Mouse (Mus musculus) liver, embryonic 11.5 days (tissue): ENCODE results near the gene Ccdc34. TPM values are rescaled to one million over a fixed set of nuclear protein-coding genes. Genes with fewer than 3 reads are reported as not detected.

Source experiments
- ATAC-seq: fragments of 200-750 bp; cut with Nextera tagmentation; replicated peaks from 2 replicates; pipeline ENCODE4 v1.8.0; 2017; ENCODE audit warnings: moderate number of reproducible peaks, mild to moderate bottlenecking, moderate TSS enrichment, moderate library complexity; ENCODE audit not compliant: low FRiP score
- DNase-seq: peaks from one replicate; pipeline ENCODE4 v3.0.0-alpha.2; 2017; ENCODE audit warnings: low spot score
- H3K27ac ChIP-seq: fragments of 300-500 bp; sonication (generic); 2 replicates; pipeline ENCODE4 v1.5.1; 2014; ENCODE audit warnings: mild to moderate bottlenecking, low read depth, low read length, control low read depth
- H3K27me3 ChIP-seq: fragments of 300-500 bp; sonication (generic); replicated peaks from 2 replicates; pipeline ENCODE4 v1.6.1; 2014; ENCODE audit warnings: low read length, mixed read lengths; ENCODE audit not compliant: control insufficient read depth, insufficient read depth
- H3K36me3 ChIP-seq: fragments of 300-500 bp; sonication (generic); 2 replicates; pipeline ENCODE4 v1.6.1; 2014; ENCODE audit warnings: mild to moderate bottlenecking, low read length, moderate library complexity, mixed read lengths; ENCODE audit not compliant: control insufficient read depth, insufficient read depth
- H3K4me1 ChIP-seq: fragments of 300-500 bp; sonication (generic); replicated peaks from 2 replicates; pipeline ENCODE4 v1.6.1; 2014; ENCODE audit warnings: low read length, mixed read lengths; ENCODE audit not compliant: control insufficient read depth, insufficient read depth
- H3K4me2 ChIP-seq: fragments of 300-500 bp; sonication (generic); 2 replicates; pipeline ENCODE4 v1.6.1; 2014; ENCODE audit warnings: mild to moderate bottlenecking, control low read depth, moderate library complexity
- H3K4me3 ChIP-seq: fragments of 300-500 bp; sonication (generic); 2 replicates; pipeline ENCODE4 v1.5.1; 2014; ENCODE audit warnings: low read depth, low read length, control low read depth
- H3K9ac ChIP-seq: fragments of 300-500 bp; sonication (generic); 2 replicates; pipeline ENCODE4 v1.6.1; 2014; ENCODE audit warnings: low read depth, low read length, control low read depth
- H3K9me3 ChIP-seq: fragments of 300-500 bp; sonication (generic); 2 replicates; pipeline ENCODE4 v1.6.1; 2016; ENCODE audit warnings: low read length, inconsistent platforms, mixed read lengths; ENCODE audit not compliant: control insufficient read depth
- WGBS: fragments of 180-500 bp; shearing (Covaris S2); extraction: QIAGEN DNeasy Blood & Tissue Kit; methylation state at CpG from one replicate; pipeline ENCODE4 v1.1.7; 2014; 5-methylcytosine and 5-hydroxymethylcytosine counted together
- polyA plus RNA-seq: library from polyadenylated mRNA; unstranded; fragments of >200 nt; fragmentation: Nextera tagmentation; extraction: Ambion mirVana; gene quantifications from 2 replicates; pipeline ENCODE4 v1.2.1, GENCODE M21; 2014

Ccdc34 gene
- polyA plus RNA-seq, 1 experiment from 2014 or later, result 42.5 TPM

GRCm38 (mm10) chr2:110007423-110008267 is 10.0 kb upstream of the Ccdc34 start:
- Histone ChIP-seq H3K27me3 (no peaks in the 10 kb centered on the region), H3K36me3 (peaks cover 3% of the 10 kb centered on the region; the same call in 1 of the 2 replicates), H3K9ac (no peak overlapping the region), H3K4me1 (peaks cover 15% of the 10 kb centered on the region), H3K4me2 (peak overlapping the region; percentile 41), H3K4me3 (no peak overlapping the region), H3K9me3 (no peaks in the 10 kb centered on the region), H3K27ac (0 out of 2 replicates have a peak overlapping the region, but pooled peaks have one; percentile 32)
- WGBS, result 73% methylated on average over 10 of the region's 10 CpGs
- DNase-seq (no peak), ATAC-seq (peak; percentile 92)

GRCm38 (mm10) chr2:110009449-110009848 is 8.2 kb upstream of the Ccdc34 start:
- Histone ChIP-seq H3K27ac (no peak overlapping the region), H3K9me3 (no peaks in the 10 kb centered on the region), H3K36me3 (peaks cover 3% of the 10 kb centered on the region; the same call in 1 of the 2 replicates), H3K4me3 (no peak overlapping the region), H3K27me3 (no peaks in the 10 kb centered on the region), H3K4me2 (no peak overlapping the region), H3K9ac (no peak overlapping the region), H3K4me1 (peaks cover 15% of the 10 kb centered on the region)
- ATAC-seq, result no peak
- no peak for DNase-seq

DNA sequence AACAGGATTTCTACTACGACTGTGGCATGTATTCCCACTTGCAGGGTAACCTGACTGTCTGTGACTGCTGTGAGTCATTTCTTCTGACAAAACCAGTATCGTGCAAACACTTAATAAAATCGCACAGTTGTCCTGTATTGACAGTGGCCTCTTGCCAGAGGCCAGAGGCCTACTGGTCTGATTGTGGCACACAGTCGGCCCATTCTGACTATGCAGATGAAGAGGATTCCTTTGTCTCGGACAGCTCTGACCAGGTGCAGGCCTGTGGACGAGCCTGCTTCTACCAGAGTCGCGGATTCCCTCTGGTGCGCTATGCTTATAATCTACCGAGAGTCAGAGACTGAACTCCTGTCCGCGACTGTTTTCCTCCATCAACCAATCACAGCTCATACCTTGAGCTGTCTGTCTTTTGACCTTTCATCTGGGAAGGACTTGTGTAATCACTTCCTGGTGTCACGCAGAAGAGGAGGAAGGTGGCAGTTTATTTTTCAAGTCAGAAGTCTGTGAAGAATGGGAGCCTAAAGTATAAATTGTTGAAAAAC is 5.4 kb upstream of the Ccdc34 start:
- no peak overlapping the region for H3K4me2 ChIP-seq
- no peak overlapping the region for H3K9ac ChIP-seq
- peaks cover 3% of the 10 kb centered on the region; the same call in 1 of the 2 replicates for H3K36me3 ChIP-seq
- peaks cover 3% of the 10 kb centered on the region for H3K4me1 ChIP-seq
- ATAC-seq (no peak), DNase-seq (no peak)
- no peaks in the 10 kb centered on the region for H3K9me3 ChIP-seq
- 91% methylated on average over 13 of the region's 13 CpGs for WGBS
- H3K27ac ChIP-seq, result no peak overlapping the region
- no peak overlapping the region for H3K4me3 ChIP-seq
- H3K27me3 ChIP-seq, result no peaks in the 10 kb centered on the region

DNA sequence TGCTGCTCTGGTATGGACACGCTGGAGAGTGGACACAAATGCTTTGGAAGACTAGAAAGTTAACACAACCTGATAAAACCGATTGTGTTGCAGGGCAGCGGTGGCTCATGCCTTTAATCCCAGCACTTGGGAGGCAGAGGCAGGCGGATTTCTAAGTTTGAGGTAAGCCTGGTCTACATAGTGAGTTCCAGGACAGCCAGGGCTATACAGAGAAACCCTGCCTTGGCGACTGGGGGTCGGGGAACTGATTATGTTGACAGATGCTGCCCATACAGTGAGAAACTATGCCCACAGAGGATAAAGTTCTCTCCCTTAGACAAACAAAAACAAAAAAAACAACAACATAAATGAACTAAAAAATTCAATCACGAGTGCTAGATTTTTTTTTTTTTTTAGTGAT is 530 bp upstream of the Ccdc34 start:
- Histone ChIP-seq H3K36me3 (peaks cover 9% of the 10 kb centered on the region; the same call in 1 of the 2 replicates), H3K4me1 (peaks cover 10% of the 10 kb centered on the region), H3K4me3 (peak overlapping the region; percentile 76), H3K9ac (peak overlapping the region; percentile 91; the same call in 1 of the 2 replicates), H3K9me3 (no peaks in the 10 kb centered on the region), H3K4me2 (peak overlapping the region; percentile 90), H3K27me3 (no peaks in the 10 kb centered on the region), H3K27ac (no peak overlapping the region)
- 39% methylated on average over 7 of the region's 7 CpGs for WGBS
- ATAC-seq, result 0 out of 2 replicates have a peak, but pooled peaks have one; percentile 9
- no peak for DNase-seq

DNA sequence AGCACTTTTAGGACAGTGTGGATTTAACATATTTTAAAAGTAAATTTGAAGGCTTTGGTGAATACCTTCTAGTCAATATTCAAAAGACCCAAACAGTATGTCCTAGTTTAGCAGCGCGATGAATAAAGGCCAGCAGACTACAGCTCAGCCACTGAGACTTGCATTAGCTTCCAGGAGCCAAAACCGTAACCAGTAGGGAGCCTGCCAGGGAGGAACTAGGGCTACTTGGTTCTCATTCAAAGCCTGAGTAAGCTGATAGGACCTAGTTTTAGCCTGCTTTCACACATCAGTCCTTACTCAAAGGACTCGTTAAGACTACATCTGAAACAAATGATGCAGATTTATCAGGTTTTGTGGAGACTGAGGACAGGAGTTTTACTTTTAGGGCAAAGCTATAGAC is 2.0 kb downstream of the Ccdc34 start:
- Histone ChIP-seq H3K4me3 (no peak overlapping the region), H3K9ac (no peak overlapping the region), H3K36me3 (peaks cover 13% of the 10 kb centered on the region), H3K4me2 (peak overlapping the region; percentile 6; the same call in 1 of the 2 replicates), H3K27me3 (no peaks in the 10 kb centered on the region), H3K9me3 (no peaks in the 10 kb centered on the region), H3K4me1 (peaks cover 10% of the 10 kb centered on the region), H3K27ac (no peak overlapping the region)
- ATAC-seq (no peak), DNase-seq (no peak)
- 92% methylated on average over 4 of the region's 4 CpGs for WGBS

GRCm38 (mm10) chr2:110020430-110020829 is 2.8 kb downstream of the Ccdc34 start:
- no peak overlapping the region for H3K4me2 ChIP-seq
- no peak for DNase-seq

DNA sequence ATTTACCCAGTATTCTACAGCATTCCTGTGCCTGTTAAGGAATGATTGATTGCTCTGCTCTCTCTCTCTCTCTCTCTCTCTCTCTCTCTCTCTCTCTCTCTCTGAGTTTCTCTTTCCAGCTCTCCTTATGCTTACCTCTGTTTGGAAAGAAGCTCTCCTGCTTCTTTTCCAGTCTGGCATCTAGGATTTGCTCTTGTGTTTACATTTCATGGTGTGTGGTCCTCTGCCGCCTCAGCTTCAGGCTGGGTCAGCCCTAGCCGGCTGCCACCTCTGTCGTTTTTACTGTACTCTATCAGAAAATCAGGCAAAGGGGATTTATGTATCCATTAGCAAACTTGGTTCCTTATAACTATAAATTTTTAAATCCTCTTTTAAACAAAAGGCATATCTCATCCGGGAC is 18.6 kb downstream of the Ccdc34 start:
- DNase-seq, result no peak
- no peaks in the 10 kb centered on the region for H3K27me3 ChIP-seq
- peaks cover 2% of the 10 kb centered on the region; the same call in 1 of the 2 replicates for H3K36me3 ChIP-seq
- H3K9ac ChIP-seq, result no peak overlapping the region
- no peak overlapping the region for H3K4me2 ChIP-seq
- ATAC-seq, result peak; percentile 26; the same call in 1 of the 2 replicates
- H3K9me3 ChIP-seq, result no peaks in the 10 kb centered on the region
- no peak overlapping the region for H3K27ac ChIP-seq
- H3K4me1 ChIP-seq, result 0 out of 2 replicates have a peak, but pooled peaks cover 6% of the 10 kb centered on the region
- WGBS, result 33% methylated on average over 4 of the region's 4 CpGs
- H3K4me3 ChIP-seq, result no peak overlapping the region

More at GRCm38 (mm10) chr2:110020430-110020829, 2.8 kb downstream of the Ccdc34 start:
- peaks cover 13% of the 10 kb centered on the region for H3K36me3 ChIP-seq
- ATAC-seq, result no peak
- H3K4me3 ChIP-seq, result no peak overlapping the region
- H3K9me3 ChIP-seq, result no peaks in the 10 kb centered on the region
- WGBS, result 83% methylated on average over 1 of the region's 1 CpGs
- H3K9ac ChIP-seq, result no peak overlapping the region
- H3K27me3 ChIP-seq, result no peaks in the 10 kb centered on the region
- peaks cover 10% of the 10 kb centered on the region for H3K4me1 ChIP-seq
- no peak overlapping the region for H3K27ac ChIP-seq

DNA sequence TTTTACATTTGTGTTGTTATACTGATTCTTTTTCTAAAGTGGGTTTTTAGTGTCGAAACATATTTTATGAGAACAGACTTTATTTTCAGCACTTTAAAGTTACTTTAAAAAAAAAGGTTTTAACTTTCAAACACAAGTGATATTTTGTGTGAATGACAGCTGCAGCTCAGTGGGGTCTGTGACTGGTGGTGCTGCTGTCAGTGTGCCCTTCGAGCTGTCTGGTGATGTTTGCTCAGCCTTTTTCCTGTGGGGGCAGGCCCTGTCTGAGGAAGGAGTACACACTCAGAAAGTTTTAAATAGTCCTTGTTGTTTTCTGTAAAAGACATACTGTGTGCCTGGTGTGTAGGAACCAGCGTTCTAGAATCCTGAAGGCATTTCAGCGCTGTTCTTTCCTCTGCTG is 19.0 kb downstream of the Ccdc34 start:
- DNase-seq (no peak), ATAC-seq (no peak; the same call in 1 of the 2 replicates)
- H3K4me3 ChIP-seq, result no peak overlapping the region
- H3K9me3 ChIP-seq, result no peaks in the 10 kb centered on the region
- WGBS, result 61% methylated on average over 4 of the region's 4 CpGs
- H3K4me2 ChIP-seq, result no peak overlapping the region
- H3K27me3 ChIP-seq, result no peaks in the 10 kb centered on the region
- 0 out of 2 replicates have a peak, but pooled peaks cover 6% of the 10 kb centered on the region for H3K4me1 ChIP-seq
- peaks cover 2% of the 10 kb centered on the region; the same call in 1 of the 2 replicates for H3K36me3 ChIP-seq
- H3K27ac ChIP-seq, result peak overlapping the region; percentile 11; the same call in 1 of the 2 replicates
- no peak overlapping the region for H3K9ac ChIP-seq
